Mouse (Mus musculus): ENCODE measurements around the gene Syk. TPM values are rescaled to one million over a fixed set of nuclear protein-coding genes. Genes with fewer than 3 reads are reported as not detected.

Syk gene
- polyA plus RNA-seq, 1 experiment from 2014 or later = 10.0 TPM

- Histone ChIP-seq H3K4me3 (ENCODE audit: low read length) (no peak overlapping the region), H3K4me1 (ENCODE audit: control insufficient read depth, insufficient read depth, low read length) (no peaks in the 10 kb centered on the region), H3K27ac (ENCODE audit: low read depth, low read length) (no peak overlapping the region), H3K9me3 (ENCODE audit: control insufficient read depth, low read length) (no peaks in the 10 kb centered on the region), H3K36me3 (ENCODE audit: control insufficient read depth, insufficient read depth, low read length) (no peaks in the 10 kb centered on the region), H3K9ac (ENCODE audit: low read depth, low read length) (no peak overlapping the region), H3K27me3 (ENCODE audit: control insufficient read depth, insufficient read depth, low read length) (no peaks in the 10 kb centered on the region), H3K4me2 (replicated peaks; ENCODE audit: low read depth, low read length) (no peak overlapping the region)
- 90% methylated on average over 13 of the region's 13 CpGs for WGBS
- no peak for ATAC-seq (ENCODE audit: low FRiP score, low TSS enrichment)
Measured at GRCm38 (mm10) chr13:52690425-52690824, 107.5 kb downstream of the Syk start.

GRCm38 (mm10) chr13:52692311-52692710 lies 109.3 kb downstream of the Syk start:
- no peak for ATAC-seq (ENCODE audit: low FRiP score, low TSS enrichment)
- Histone ChIP-seq H3K4me1 (ENCODE audit: control insufficient read depth, insufficient read depth, low read length) (no peaks in the 10 kb centered on the region), H3K9me3 (ENCODE audit: control insufficient read depth, low read length) (no peaks in the 10 kb centered on the region), H3K27me3 (ENCODE audit: control insufficient read depth, insufficient read depth, low read length) (no peaks in the 10 kb centered on the region), H3K27ac (ENCODE audit: low read depth, low read length) (no peak overlapping the region), H3K4me2 (replicated peaks; ENCODE audit: low read depth, low read length) (no peak overlapping the region), H3K9ac (ENCODE audit: low read depth, low read length) (no peak overlapping the region), H3K36me3 (ENCODE audit: control insufficient read depth, insufficient read depth, low read length) (no peaks in the 10 kb centered on the region), H3K4me3 (ENCODE audit: low read length) (no peak overlapping the region)
- 87% methylated on average over 6 of the region's 6 CpGs for WGBS

- 77% methylated on average over 6 of the region's 6 CpGs for WGBS
- H3K9ac ChIP-seq (ENCODE audit: low read depth, low read length) = no peak overlapping the region
Measured at GRCm38 (mm10) chr13:52694857-52695256, 111.9 kb downstream of the Syk start.

More at GRCm38 (mm10) chr13:52694857-52695256, 111.9 kb downstream of the Syk start:
- Histone ChIP-seq H3K27ac (ENCODE audit: low read depth, low read length) (no peak overlapping the region), H3K4me2 (replicated peaks; ENCODE audit: low read depth, low read length) (no peak overlapping the region), H3K36me3 (ENCODE audit: control insufficient read depth, insufficient read depth, low read length) (no peaks in the 10 kb centered on the region), H3K9me3 (ENCODE audit: control insufficient read depth, low read length) (no peaks in the 10 kb centered on the region), H3K4me3 (ENCODE audit: low read length) (no peak overlapping the region), H3K27me3 (ENCODE audit: control insufficient read depth, insufficient read depth, low read length) (no peaks in the 10 kb centered on the region), H3K4me1 (ENCODE audit: control insufficient read depth, insufficient read depth, low read length) (no peaks in the 10 kb centered on the region)
- no peak for ATAC-seq (ENCODE audit: low FRiP score, low TSS enrichment)

Other genes starting within 250 kb of the Syk start
- gene Diras2, start 51.9 kb upstream of the Syk start, polyA plus RNA-seq (2014; fragmentation: Nextera tagmentation; extraction: Ambion mirVana) = 0.18 and 0.23 TPM in 2 replicates

Data from kidney, embryonic 14.5 days (tissue).